Mouse (Mus musculus): ENCODE results near the gene Arhgap21. TPM values are rescaled to one million over a fixed set of nuclear protein-coding genes. Genes with fewer than 3 reads are reported as not detected.

Gene Arhgap21
- total and polyA plus RNA-seq, 3 experiments = 18.1 to 74.5 (median 65.2) TPM

DNA sequence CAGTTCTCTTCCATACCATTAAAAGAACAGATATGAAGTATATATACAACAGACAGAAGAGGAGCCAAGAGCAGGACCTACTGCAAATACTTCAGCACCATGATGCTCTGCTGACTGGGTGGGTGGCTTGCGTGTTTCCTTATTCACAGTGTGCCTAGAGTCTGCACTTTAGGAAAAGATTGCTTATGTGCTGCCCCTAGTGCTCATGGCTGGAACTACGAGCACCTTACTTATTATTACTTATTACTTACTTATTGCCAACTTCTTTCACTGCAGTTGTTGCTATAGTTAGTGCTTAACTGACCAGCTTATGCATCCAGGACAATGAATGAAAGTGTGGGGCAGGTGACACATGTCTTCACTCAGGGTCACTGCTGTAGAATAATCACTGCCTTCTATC is 154.7 kb downstream of the Arhgap21 start:
- no peak overlapping the region for H3K4me3 ChIP-seq
- DNase-seq = no peak
- no peak overlapping the region for H3K27ac ChIP-seq
- 90% methylated on average over 2 of the region's 2 CpGs for WGBS
- peak; percentile 58 for TF ChIP-seq CTCF (IDR thresholded peaks at IDR 0.05)
- TF ChIP-seq POLR2A (IDR thresholded peaks at IDR 0.05; ENCODE audit: insufficient read depth, low read depth, low read length) = no peak
- no peak for TF ChIP-seq EP300 (IDR thresholded peaks at IDR 0.05; ENCODE audit: insufficient read depth, low read depth, low read length)
- intact Hi-C loops (cut with DNase I) = no loop called here
- H3K79me2 ChIP-seq (replicated peaks; ENCODE audit: control insufficient read depth, insufficient read depth, low read length) = no peaks in the 10 kb centered on the region
- H3K9ac ChIP-seq (ENCODE audit: low read depth, low read length) = no peak overlapping the region
- H3K36me3 ChIP-seq (ENCODE audit: control insufficient read depth, insufficient read depth, low read length) = no peaks in the 10 kb centered on the region
- no peaks in the 10 kb centered on the region for H3K4me1 ChIP-seq (ENCODE audit: control insufficient read depth, insufficient read depth, low read length)
- no peaks in the 10 kb centered on the region for H3K27me3 ChIP-seq (ENCODE audit: control insufficient read depth, insufficient read depth, low read length)

DNA sequence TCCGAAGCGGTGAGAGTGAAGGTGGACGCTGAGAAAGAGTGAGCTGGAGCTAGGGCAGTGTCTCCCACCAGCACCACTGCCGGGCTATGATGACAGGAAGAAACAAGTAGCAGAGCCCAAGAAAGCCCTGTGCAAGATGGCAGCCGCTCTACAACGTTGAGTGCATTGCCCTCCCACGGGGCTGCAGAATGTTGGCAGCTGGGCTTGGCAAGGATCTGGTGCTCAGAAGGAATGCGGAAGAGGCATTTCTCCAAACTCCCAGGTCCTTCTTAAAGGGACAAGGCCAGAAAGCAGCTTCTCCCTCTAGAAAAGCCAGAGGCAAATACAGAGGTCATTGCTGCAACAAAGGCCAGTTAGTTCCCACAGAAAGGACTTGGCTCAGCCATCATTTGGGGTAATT is 157.2 kb downstream of the Arhgap21 start:
- no peak overlapping the region for H3K9ac ChIP-seq (ENCODE audit: low read depth, low read length)
- H3K27ac ChIP-seq = no peak overlapping the region
- no peak overlapping the region for H3K4me3 ChIP-seq
- intact Hi-C loops (cut with DNase I) = no loop called here
- no peaks in the 10 kb centered on the region for H3K79me2 ChIP-seq (replicated peaks; ENCODE audit: control insufficient read depth, insufficient read depth, low read length)
- peak; percentile 30 to 32 for DNase-seq
- 50% methylated on average over 8 of the region's 8 CpGs for WGBS
- no peaks in the 10 kb centered on the region for H3K4me1 ChIP-seq (ENCODE audit: control insufficient read depth, insufficient read depth, low read length)
- no peak for TF ChIP-seq CTCF (IDR thresholded peaks at IDR 0.05)
- no peak for TF ChIP-seq EP300 (IDR thresholded peaks at IDR 0.05; ENCODE audit: insufficient read depth, low read depth, low read length)
- TF ChIP-seq POLR2A (IDR thresholded peaks at IDR 0.05; ENCODE audit: insufficient read depth, low read depth, low read length) = no peak
- no peaks in the 10 kb centered on the region for H3K27me3 ChIP-seq (ENCODE audit: control insufficient read depth, insufficient read depth, low read length)
- no peaks in the 10 kb centered on the region for H3K36me3 ChIP-seq (ENCODE audit: control insufficient read depth, insufficient read depth, low read length)

DNA sequence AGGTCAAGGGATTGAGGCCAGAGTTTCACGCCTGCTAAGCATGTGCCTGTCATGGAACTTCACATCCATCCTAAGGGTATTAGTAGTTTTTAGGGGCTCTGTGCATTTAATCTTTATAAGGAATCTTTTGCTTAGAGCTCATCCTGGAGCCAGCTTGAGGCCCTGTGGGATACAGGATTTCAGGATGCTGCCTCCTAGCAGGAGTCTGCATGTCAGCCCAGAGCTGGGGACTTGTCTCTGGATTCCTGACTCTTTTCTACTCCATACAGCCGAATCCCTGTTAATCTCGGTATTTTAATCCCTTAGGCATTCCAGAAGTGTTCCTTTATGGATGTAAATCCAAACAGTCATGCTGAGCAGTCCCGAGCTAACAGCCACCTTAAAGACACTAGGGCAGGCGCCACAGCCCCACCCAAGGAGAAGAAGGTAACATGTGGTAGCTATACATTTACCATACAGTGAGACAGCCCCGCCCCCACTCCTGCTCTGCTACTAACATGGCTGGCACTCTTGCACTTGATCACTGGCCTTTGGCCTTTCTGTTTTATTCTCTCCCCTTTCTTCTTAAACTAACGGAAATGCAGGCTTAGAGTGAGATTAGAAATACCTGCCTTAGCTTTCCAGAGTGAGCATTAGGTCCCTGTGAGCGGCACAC is 167.3 kb downstream of the Arhgap21 start:
- WGBS = 89% methylated on average over 8 of the region's 8 CpGs
- Histone ChIP-seq H3K9ac (ENCODE audit: low read depth, low read length) (no peak overlapping the region), H3K27me3 (ENCODE audit: control insufficient read depth, insufficient read depth, low read length) (no peaks in the 10 kb centered on the region), H3K79me2 (replicated peaks; ENCODE audit: control insufficient read depth, insufficient read depth, low read length) (no peaks in the 10 kb centered on the region), H3K4me1 (ENCODE audit: control insufficient read depth, insufficient read depth, low read length) (no peaks in the 10 kb centered on the region), H3K27ac (no peak overlapping the region), H3K4me3 (no peak overlapping the region), H3K36me3 (ENCODE audit: control insufficient read depth, insufficient read depth, low read length) (peaks cover 2% of the 10 kb centered on the region; the same call in 1 of the 2 replicates)
- no peak for TF ChIP-seq CTCF (IDR thresholded peaks at IDR 0.05)
- TF ChIP-seq POLR2A (IDR thresholded peaks at IDR 0.05; ENCODE audit: insufficient read depth, low read depth, low read length) = no peak
- no peak for TF ChIP-seq EP300 (IDR thresholded peaks at IDR 0.05; ENCODE audit: insufficient read depth, low read depth, low read length)
- DNase-seq = no peak
- intact Hi-C loops (cut with DNase I) = no loop called here

Other genes with a start within 250 kb of the Arhgap21 start
- gene Enkur, start 236.5 kb upstream of the Arhgap21 start, total RNA-seq (2021) = 1 to 10 TPM; 1.1 to 1.5 TPM
- gene Enkur, start 236.5 kb upstream of the Arhgap21 start, polyA plus RNA-seq (2012; rRNA removed) = 0.23 and 0.38 TPM in 2 replicates
- gene Thnsl1, start 236.8 kb upstream of the Arhgap21 start, total RNA-seq (2021) = 1 to 10 TPM; 6.8 to 7.7 TPM
- gene Thnsl1, start 236.8 kb upstream of the Arhgap21 start, polyA plus RNA-seq (2012; rRNA removed) = 4.4 and 5.8 TPM in 2 replicates